Mouse (Mus musculus) kidney, embryonic 14.5 days (tissue): ENCODE measurements around the gene Ttc26. TPM values are rescaled to one million over a fixed set of nuclear protein-coding genes. Genes with fewer than 3 reads are reported as not detected.
A peak's percentile ranks its signal among the peaks of the same experiment; 100 is the strongest.
"Not testable (repeated sequence)": the region's sequence is repeated elsewhere in the genome, so short reads cannot be mapped to it uniquely, and the experiment has no call there.

Source experiments
- ATAC-seq: fragments of 200-750 bp; cut with Nextera tagmentation; 2 replicates; pipeline ENCODE4 v1.8.0; 2017; ENCODE audit warnings: moderate number of reproducible peaks, mild to moderate bottlenecking, moderate TSS enrichment, moderate library complexity; ENCODE audit not compliant: low FRiP score, low TSS enrichment
- H3K27ac ChIP-seq: fragments of 300-500 bp; sonication (generic); 2 replicates; pipeline ENCODE4 v1.5.1; 2014; ENCODE audit warnings: low read depth, mild to moderate bottlenecking, low read length, moderate library complexity, mixed read lengths
- H3K27me3 ChIP-seq: fragments of 300-500 bp; sonication (generic); 2 replicates; pipeline ENCODE4 v1.6.1; 2014; ENCODE audit warnings: mild to moderate bottlenecking, low read length; ENCODE audit not compliant: control insufficient read depth, insufficient read depth
- H3K36me3 ChIP-seq: fragments of 300-500 bp; sonication (generic); 2 replicates; pipeline ENCODE4 v1.6.1; 2014; ENCODE audit warnings: low read length, mixed read lengths; ENCODE audit not compliant: control insufficient read depth, insufficient read depth
- H3K4me1 ChIP-seq: fragments of 300-500 bp; sonication (generic); 2 replicates; pipeline ENCODE4 v1.6.1; 2014; ENCODE audit warnings: low read length, mixed read lengths; ENCODE audit not compliant: control insufficient read depth, insufficient read depth
- H3K4me2 ChIP-seq: fragments of 300-500 bp; sonication (generic); replicated peaks from 2 replicates; pipeline ENCODE4 v1.6.1; 2014; ENCODE audit warnings: low read depth, mild to moderate bottlenecking, low read length
- H3K4me3 ChIP-seq: fragments of 300-500 bp; sonication (generic); 2 replicates; pipeline ENCODE4 v1.5.1; 2014; ENCODE audit warnings: mild to moderate bottlenecking, low read length
- H3K9ac ChIP-seq: fragments of 300-500 bp; sonication (generic); 2 replicates; pipeline ENCODE4 v1.6.1; 2014; ENCODE audit warnings: low read depth, mild to moderate bottlenecking, low read length, moderate library complexity
- H3K9me3 ChIP-seq: fragments of 300-500 bp; sonication (generic); 2 replicates; pipeline ENCODE4 v1.6.1; 2016; ENCODE audit warnings: low read length; ENCODE audit not compliant: control insufficient read depth
- WGBS: fragments of 180-500 bp; shearing (Covaris S2); extraction: QIAGEN DNeasy Blood & Tissue Kit; methylation state at CpG from one replicate; pipeline ENCODE4 v1.1.7; 2014; 5-methylcytosine and 5-hydroxymethylcytosine counted together
- polyA plus RNA-seq: library from polyadenylated mRNA; unstranded; fragments of >200 nt; fragmentation: Nextera tagmentation; extraction: Ambion mirVana; gene quantifications from 2 replicates; pipeline ENCODE4 v1.2.1, GENCODE M21; 2014

The Ttc26 gene
- polyA plus RNA-seq, 1 experiment from 2014 or later: 10.9 TPM

DNA sequence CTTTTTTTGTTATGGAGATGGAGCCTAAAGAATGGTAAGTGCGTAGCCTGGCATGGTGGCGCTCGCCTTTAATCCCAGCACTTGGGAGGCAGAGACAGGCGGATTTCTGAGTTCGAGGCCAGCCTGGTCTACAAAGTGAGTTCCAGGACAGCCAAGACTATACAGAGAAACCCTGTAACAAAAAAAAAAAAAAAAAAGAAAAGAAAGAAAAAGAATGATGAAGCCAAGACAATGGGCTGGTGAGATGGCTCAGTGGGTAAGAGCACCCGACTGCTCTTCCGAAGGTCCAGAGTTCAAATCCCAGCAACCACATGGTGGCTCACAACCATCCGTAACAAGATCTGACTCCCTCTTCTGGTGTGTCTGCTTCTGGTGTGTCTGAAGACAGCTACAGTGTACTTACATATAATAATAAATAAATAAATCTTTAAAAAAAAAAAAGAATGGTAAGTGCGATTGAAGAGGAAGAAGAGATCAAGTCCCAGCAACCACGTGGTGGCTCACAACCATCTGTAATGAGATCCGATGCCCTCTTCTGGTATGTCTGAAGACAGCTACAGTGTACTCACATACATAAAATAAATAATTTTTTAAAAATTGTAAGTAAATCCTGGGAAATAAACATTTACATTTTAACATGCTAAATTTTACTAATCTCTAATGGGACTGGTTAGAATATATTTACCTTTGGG, 22.1 kb upstream of the Ttc26 start:
- not testable (repeated sequence) for H3K36me3 ChIP-seq, H3K4me3 ChIP-seq, ATAC-seq, H3K27ac ChIP-seq, H3K9me3 ChIP-seq, H3K4me1 ChIP-seq, H3K4me2 ChIP-seq, H3K9ac ChIP-seq
- 90% methylated on average over 10 of the region's 11 CpGs for WGBS
- H3K27me3 ChIP-seq: peaks cover 23% of the 10 kb centered on the region

DNA sequence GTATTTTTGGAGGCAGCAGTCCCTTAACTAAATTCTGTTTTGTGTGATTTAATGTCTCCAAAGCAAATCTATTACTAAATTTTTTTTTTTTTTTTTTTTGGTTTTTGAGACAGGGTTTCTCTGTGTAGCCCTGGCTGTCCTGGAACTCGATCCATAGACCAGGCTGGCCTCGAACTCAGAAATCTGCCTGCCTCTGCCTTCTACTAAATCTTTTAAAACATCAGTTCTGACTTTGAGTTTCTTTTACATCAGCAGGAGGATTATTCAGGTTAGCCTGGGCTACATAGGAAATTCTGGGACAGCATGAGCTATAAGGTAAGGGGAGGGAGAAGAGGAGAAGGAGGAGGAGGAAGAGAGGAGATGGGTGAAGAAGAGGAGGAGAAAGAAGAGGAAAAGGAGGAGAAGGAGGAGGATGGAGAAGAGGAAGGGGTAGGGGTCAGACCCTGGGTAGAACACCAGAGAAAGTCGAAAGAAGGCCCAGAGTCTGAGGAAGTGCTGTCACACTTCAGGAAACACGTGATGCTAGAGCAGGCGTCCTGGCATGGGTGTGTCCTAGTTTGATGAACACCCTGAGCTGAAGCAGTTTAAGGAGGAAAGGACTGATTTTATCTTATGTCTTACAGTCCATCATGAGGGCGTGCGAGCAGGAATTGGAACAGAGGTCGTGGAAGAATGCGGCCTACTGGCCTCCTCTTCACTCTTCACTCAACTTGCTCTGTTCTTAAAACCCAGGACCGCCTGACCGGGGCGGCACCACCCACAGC, 21.4 kb upstream of the Ttc26 start:
- ATAC-seq: no peak
- Histone ChIP-seq H3K9me3 (no peaks in the 10 kb centered on the region), H3K36me3 (no peaks in the 10 kb centered on the region), H3K9ac (no peak overlapping the region), H3K27me3 (peaks cover 16% of the 10 kb centered on the region), H3K4me1 (no peaks in the 10 kb centered on the region), H3K27ac (no peak overlapping the region), H3K4me2 (no peak overlapping the region), H3K4me3 (no peak overlapping the region)
- WGBS: 81% methylated on average over 12 of the region's 12 CpGs

DNA sequence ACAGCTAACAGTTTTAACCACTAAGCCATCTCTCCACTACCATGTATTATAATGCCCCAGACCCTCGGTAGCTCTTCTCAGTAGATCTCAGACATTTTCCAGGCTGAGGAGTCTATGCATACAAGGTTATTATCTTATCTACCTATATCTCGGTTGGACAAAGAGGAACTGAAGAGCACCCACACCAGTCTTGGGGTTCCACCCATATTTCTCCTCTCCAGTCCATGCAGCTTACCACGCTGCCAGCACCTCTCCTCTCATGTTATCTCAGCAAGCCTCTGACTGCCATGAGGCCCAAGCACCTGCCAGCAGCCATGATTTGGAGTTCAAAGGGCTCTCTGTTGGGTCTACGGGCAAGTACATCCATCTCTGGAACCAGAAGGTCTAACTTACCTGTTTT, 20.2 kb upstream of the Ttc26 start:
- Histone ChIP-seq H3K27me3 (peaks cover 8% of the 10 kb centered on the region; the same call in 1 of the 2 replicates), H3K9me3 (no peaks in the 10 kb centered on the region), H3K4me2 (no peak overlapping the region), H3K9ac (no peak overlapping the region), H3K36me3 (no peaks in the 10 kb centered on the region), H3K4me1 (no peaks in the 10 kb centered on the region), H3K27ac (no peak overlapping the region), H3K4me3 (no peak overlapping the region)
- 89% methylated on average over 4 of the region's 4 CpGs for WGBS
- no peak for ATAC-seq

DNA sequence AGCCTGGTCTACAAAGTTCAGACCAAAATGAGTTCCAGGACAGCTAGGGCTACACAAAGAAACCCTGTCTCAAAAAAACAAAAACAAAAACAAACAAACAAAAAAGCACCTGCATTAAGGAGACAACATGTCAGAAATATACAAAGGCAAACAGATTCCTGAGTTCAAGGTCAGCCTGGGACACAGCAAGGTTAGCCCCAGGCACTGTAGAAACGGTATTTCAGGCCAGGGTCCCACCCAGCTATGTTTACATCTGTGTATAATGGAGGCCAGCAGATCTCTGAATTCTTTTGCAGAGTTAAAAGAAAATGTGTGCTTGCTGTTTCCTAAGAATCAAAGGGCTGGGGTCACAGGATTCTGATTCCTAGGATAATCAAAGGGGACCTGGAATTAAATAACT, 19.3 kb upstream of the Ttc26 start:
- Histone ChIP-seq H3K9ac (no peak overlapping the region), H3K4me1 (no peaks in the 10 kb centered on the region), H3K9me3 (no peaks in the 10 kb centered on the region), H3K4me2 (no peak overlapping the region), H3K27me3 (no peaks in the 10 kb centered on the region; the same call in 1 of the 2 replicates), H3K27ac (no peak overlapping the region), H3K4me3 (no peak overlapping the region), H3K36me3 (no peaks in the 10 kb centered on the region)
- WGBS: 61% methylated on average over 1 of the region's 1 CpGs
- no peak for ATAC-seq

DNA sequence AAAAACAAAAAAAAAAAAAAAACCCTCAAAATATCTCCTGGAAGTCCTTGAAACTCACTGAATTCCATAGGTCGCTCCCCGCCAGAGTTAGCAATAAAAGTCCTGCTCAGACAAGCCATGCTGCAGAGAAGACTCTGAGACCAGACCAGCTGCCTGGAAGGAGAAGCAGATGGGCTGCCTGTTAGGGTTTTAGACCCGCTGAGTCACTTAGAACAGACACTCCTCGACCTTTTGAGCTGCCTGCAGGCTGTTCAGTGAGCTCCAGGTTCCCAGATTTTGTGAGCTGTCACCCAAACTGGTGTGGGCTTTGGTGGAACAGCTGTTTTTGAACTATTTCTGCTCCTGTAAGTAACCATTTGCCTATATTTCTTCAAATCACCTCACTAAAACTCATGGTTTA, 17.9 kb upstream of the Ttc26 start:
- H3K4me2 ChIP-seq: no peak overlapping the region
- H3K9ac ChIP-seq: no peak overlapping the region
- no peak for ATAC-seq
- H3K36me3 ChIP-seq: no peaks in the 10 kb centered on the region
- H3K27me3 ChIP-seq: no peaks in the 10 kb centered on the region
- H3K4me1 ChIP-seq: no peaks in the 10 kb centered on the region
- H3K27ac ChIP-seq: no peak overlapping the region
- 58% methylated on average over 4 of the region's 4 CpGs for WGBS
- no peaks in the 10 kb centered on the region for H3K9me3 ChIP-seq
- no peak overlapping the region for H3K4me3 ChIP-seq

DNA sequence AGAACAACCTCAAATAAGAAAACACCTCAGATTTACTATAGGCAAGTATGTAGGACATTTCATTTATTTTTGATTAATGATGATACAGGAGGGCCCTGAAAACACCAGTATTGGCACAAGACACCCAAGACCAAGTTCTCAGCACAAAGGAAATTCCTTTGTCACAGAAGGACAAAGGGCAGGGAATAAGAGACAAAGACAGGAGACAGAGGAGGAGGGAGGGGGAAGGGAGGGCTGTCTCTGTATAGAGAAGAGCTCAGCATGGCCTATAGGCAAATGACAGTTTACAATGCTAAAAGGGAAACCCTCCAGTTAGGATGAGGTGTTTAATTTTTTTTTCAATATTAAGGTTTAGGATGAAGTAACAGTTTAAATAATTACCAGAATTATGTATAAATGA, 17.1 kb upstream of the Ttc26 start:
- H3K27ac ChIP-seq: no peak overlapping the region
- H3K9me3 ChIP-seq: no peaks in the 10 kb centered on the region
- H3K36me3 ChIP-seq: no peaks in the 10 kb centered on the region
- H3K4me1 ChIP-seq: no peaks in the 10 kb centered on the region
- H3K4me2 ChIP-seq: no peak overlapping the region
- H3K9ac ChIP-seq: no peak overlapping the region
- ATAC-seq: no peak
- H3K27me3 ChIP-seq: no peaks in the 10 kb centered on the region
- H3K4me3 ChIP-seq: no peak overlapping the region

DNA sequence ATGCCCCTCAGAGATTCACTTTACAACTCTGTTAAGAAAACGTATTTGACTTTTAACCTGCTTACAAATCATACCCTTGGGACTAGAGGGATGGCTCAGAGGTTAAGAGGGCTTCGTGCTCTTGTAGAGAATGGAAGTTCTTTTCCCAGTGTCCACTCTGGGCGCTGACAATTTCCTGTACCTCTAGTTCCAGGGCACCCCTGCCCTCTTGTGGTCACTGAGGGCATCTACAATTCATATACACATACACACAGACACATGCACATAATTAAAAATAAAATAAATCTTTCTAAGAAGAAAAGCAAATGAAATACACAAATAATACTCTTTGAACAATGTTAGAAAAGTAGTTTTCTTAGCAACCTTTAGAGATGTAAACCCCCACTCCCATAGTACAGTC, 11.3 kb upstream of the Ttc26 start:
- no peak for ATAC-seq
- peaks cover 4% of the 10 kb centered on the region; the same call in 1 of the 2 replicates for H3K9me3 ChIP-seq
- WGBS: 65% methylated on average over 3 of the region's 3 CpGs
- H3K36me3 ChIP-seq: no peaks in the 10 kb centered on the region
- no peak overlapping the region for H3K27ac ChIP-seq
- no peak overlapping the region for H3K4me2 ChIP-seq
- H3K4me1 ChIP-seq: no peaks in the 10 kb centered on the region
- no peak overlapping the region for H3K4me3 ChIP-seq
- H3K9ac ChIP-seq: no peak overlapping the region
- no peaks in the 10 kb centered on the region for H3K27me3 ChIP-seq

DNA sequence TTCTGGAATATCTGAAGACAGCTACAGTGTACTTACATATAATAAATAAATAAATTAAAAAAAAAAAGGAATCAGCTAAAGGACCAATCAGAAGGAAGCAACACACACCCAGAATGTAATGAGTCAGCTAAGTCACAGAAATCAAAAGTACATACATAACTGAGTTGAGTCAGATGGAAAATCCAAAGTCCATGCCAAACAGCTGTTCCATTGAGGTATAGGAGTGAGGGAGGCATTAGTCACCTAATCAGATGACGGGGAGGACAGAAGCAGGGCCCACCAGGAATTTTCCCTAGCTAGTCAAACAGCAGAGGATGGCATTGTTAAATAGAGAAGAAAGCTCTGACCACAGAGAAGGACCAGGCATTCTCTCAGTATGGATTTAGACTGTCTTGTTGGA, 7.0 kb upstream of the Ttc26 start:
- 93% methylated on average over 1 of the region's 1 CpGs for WGBS
- Histone ChIP-seq H3K9ac (no peak overlapping the region), H3K4me2 (no peak overlapping the region), H3K4me1 (no peaks in the 10 kb centered on the region), H3K27ac (no peak overlapping the region), H3K36me3 (no peaks in the 10 kb centered on the region), H3K9me3 (peaks cover 4% of the 10 kb centered on the region; the same call in 1 of the 2 replicates), H3K4me3 (no peak overlapping the region), H3K27me3 (no peaks in the 10 kb centered on the region)
- no peak for ATAC-seq

DNA sequence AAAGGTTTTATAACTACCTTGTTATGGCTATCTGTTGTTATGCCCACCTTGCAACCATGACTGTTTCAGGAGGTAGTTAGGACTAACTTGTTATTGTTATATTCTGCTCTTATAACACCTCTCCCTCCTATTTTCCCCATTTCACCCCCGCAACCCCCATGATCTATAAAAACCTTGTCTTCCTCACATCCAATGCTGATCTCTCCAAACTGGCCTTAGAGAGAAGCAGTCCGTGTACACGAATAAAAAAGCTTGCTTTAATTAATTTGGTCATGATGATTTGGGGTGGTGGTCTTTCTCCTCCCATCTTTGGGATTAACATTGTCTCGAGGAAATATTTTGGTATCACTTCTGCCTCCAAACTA, 523 bp upstream of the Ttc26 start:
- WGBS: 5% methylated on average over 4 of the region's 4 CpGs
- H3K4me1 ChIP-seq: no peaks in the 10 kb centered on the region
- no peak for ATAC-seq
- H3K4me2 ChIP-seq: peak overlapping the region; percentile 76
- H3K4me3 ChIP-seq: peak overlapping the region; percentile 50
- H3K9ac ChIP-seq: peak overlapping the region; percentile 68
- H3K9me3 ChIP-seq: no peaks in the 10 kb centered on the region
- H3K27ac ChIP-seq: no peak overlapping the region
- no peaks in the 10 kb centered on the region for H3K27me3 ChIP-seq
- no peaks in the 10 kb centered on the region; the same call in 1 of the 2 replicates for H3K36me3 ChIP-seq
